Mouse (Mus musculus) right cerebral cortex, postnatal 36 days (tissue): ENCODE measurements at regions not wholly inside any gene's neighbourhood (a gene's known extent, or its start where the extent isn't known, plus 50 kb on each side); places are given as distances from the start of the nearest gene placed in this dataset.

Source experiments
- DNase-seq, 2 experiments: peaks; one replicate each; pipeline ENCODE4 v3.0.0; 2022; ENCODE audit warnings: low spot score in 2 of 2, mixed read lengths in 1 of 2

DNA sequence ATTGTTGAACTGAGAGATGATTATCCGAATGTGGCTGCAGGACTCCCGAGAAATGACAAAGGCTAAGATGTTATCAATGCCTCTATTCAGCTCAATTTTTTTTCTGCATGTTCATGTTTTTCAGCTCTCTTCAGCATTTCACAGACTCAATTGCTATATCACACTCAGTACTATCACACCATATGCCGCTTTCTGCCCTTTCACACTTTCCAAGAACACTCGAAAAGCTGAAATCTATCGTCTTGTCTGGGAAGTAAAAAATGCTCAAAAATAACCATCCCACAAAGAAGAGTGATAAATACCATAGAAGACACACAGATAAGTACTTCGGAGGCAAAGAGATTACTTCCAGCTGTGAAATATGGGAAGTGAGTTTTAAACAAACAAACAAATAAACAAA lies 6398.9 kb upstream of the Gm7489 start:
- peak in 1 of 2 experiments; percentile 1 for DNase-seq

DNA sequence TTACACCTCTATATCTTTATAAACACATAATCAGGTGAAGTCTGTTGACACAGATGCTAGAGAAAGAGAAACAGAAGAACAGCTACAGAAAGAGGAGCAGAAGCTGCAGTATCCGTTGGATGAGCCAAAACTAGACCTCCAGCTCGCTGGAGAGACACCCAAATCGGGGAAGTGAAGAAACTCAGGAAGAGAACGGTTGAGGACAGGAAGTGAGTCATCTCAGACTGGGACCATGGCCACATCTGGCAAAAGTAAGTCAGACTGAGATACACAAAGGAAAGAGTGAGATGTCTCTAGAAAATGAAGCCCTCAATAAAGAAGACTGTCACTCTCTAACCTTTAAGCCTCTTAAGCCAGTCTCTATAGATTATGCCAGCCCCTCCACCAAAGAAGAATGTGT lies 6362.8 kb upstream of the Gm7489 start:
- no peak for DNase-seq
